19 mouse cellular contexts compared by ENCODE assay signal in the genomic region with DNA sequence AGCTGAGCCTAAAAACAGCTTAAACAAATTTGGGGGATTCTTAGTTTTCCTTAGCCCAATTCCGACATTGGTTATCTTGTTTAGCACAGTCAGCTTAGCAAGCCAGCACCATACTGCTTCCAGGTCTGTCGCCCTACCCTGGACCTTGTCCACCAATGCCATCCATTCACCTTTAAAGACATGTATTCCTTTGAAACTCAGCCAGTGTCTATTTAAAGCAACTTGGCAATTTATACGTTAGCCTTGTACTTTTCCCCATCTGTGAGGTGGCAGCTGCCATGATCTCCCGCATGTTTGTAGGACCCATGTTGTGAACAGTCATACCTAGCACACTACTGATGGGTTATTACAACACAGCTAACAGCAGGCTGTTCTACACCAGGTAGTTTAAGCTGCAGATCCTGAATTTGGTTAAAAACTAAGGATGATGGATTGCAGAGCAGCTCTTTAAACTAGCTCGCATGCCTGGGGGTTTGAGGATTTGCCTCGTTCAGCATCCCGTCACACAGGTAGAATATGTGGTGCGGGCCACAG. TPM values are rescaled to one million over a fixed set of nuclear protein-coding genes. Genes with fewer than 3 reads are reported as not detected.
A peak's percentile ranks its signal among the peaks of the same experiment; 100 is the strongest.
DNase-seq lines count a peak whose midpoint lies in the region; ATAC-seq and TF ChIP-seq lines count a peak whose summit lies in the region.
"Had no signal": no experiment of that assay in that cellular context is flagged by ENCODE, and none has a peak within 500 bp of the region (broad histone marks: within the 10 kb centered on the region; RNA-seq: fewer than 3 reads in every experiment).

No protein-coding gene starts in this region.

- TF ChIP-seq POLR2A in kidney, adult 2 months (IDR thresholded peaks at IDR 0.05; ENCODE audit: low read depth, low read length) = no peak

- H3K27ac ChIP-seq in lung, postnatal 0 days (ENCODE audit: low read length) = no peak overlapping the region
- H3K27ac ChIP-seq in kidney, adult 2 months (ENCODE audit: insufficient read depth, low read depth, low read length) = no peak overlapping the region
- H3K27ac ChIP-seq: embryonic facial prominence, embryonic 13.5 days; forebrain, embryonic 12.5 days; heart, embryonic 10.5 days; hindbrain, embryonic 12.5 days had no signal

- no peak overlapping the region for H3K4me3 ChIP-seq in lung, postnatal 0 days (ENCODE audit: low read depth, low read length)
- no peak overlapping the region for H3K4me3 ChIP-seq in kidney, adult 2 months (ENCODE audit: insufficient read depth, low read depth, low read length)
- H3K4me3 ChIP-seq: embryonic facial prominence, embryonic 13.5 days; forebrain, embryonic 12.5 days; heart, embryonic 10.5 days; hindbrain, embryonic 12.5 days had no signal

- no peaks in the 10 kb centered on the region for H3K9me3 ChIP-seq in lung, postnatal 0 days (ENCODE audit: low read length)
- H3K9me3 ChIP-seq: embryonic facial prominence, embryonic 13.5 days; forebrain, embryonic 12.5 days; heart, embryonic 10.5 days; hindbrain, embryonic 12.5 days had no signal

- TF ChIP-seq EP300 in lung, postnatal 0 days (IDR thresholded peaks at IDR 0.05) = no peak

- H3K27me3 ChIP-seq in lung, postnatal 0 days (replicated peaks; ENCODE audit: insufficient read depth, low read length) = no peaks in the 10 kb centered on the region
- H3K27me3 ChIP-seq in kidney, adult 2 months (replicated peaks; ENCODE audit: control insufficient read depth, insufficient read depth, low read length) = no peaks in the 10 kb centered on the region
- H3K27me3 ChIP-seq: embryonic facial prominence, embryonic 13.5 days; forebrain, embryonic 12.5 days; hindbrain, embryonic 12.5 days had no signal

- intact Hi-C loops in left cerebral cortex, postnatal 14 days (cut with DNase I) = loop anchor here (5.0 to 10.0 kb wide), 2 partner anchors 136 to 183 kb away; no protein-coding TSS in a partner anchor

- WGBS in lung, postnatal 0 days = 91% methylated on average over 8 of the region's 8 CpGs
- 90% methylated on average over 8 of the region's 8 CpGs for WGBS in kidney, adult 2 months

- no peak for TF ChIP-seq CTCF in lung, postnatal 0 days (IDR thresholded peaks at IDR 0.05)
- TF ChIP-seq CTCF in kidney, adult 2 months (conservative IDR thresholded peaks at IDR 0.05; ENCODE audit: insufficient read depth, insufficient read length, low read depth, low read length) = no peak

- no peak overlapping the region for H3K4me2 ChIP-seq in lung, postnatal 0 days (replicated peaks; ENCODE audit: low read depth, low read length)
- H3K4me2 ChIP-seq: embryonic facial prominence, embryonic 13.5 days; forebrain, embryonic 12.5 days; hindbrain, embryonic 12.5 days had no signal

- peaks cover 16% of the 10 kb centered on the region for H3K36me3 ChIP-seq in lung, postnatal 0 days (ENCODE audit: insufficient read depth, low read length)
- H3K36me3 ChIP-seq in kidney, adult 2 months (ENCODE audit: control insufficient read depth, insufficient read depth, low read length) = peaks cover 3% of the 10 kb centered on the region

- no peak for ATAC-seq in lung, postnatal 0 days
- ATAC-seq: forebrain, embryonic 16.5 days; hindbrain, embryonic 16.5 days had no signal

- no peak overlapping the region for H3K9ac ChIP-seq in lung, postnatal 0 days (replicated peaks; ENCODE audit: low read depth)
- H3K9ac ChIP-seq: embryonic facial prominence, embryonic 13.5 days; forebrain, embryonic 12.5 days; hindbrain, embryonic 12.5 days had no signal

- DNase-seq in brain, adult 2 months (ENCODE audit: low read depth, low spot score) = peak; percentile 83
- DNase-seq in cerebellum, adult 11 months = peak; percentile 40
- peak; percentile 46 for DNase-seq in cerebellum, adult 8-10 months
- peak; percentile 27 to 71 for DNase-seq in cerebellum, postnatal 14 days
- no peak for DNase-seq in lung, postnatal 0 days (ENCODE audit: low spot score)
- DNase-seq in left cerebral cortex, postnatal 14 days (ENCODE audit: low spot score in 2 of 2) = no peak
- no peak for DNase-seq in kidney, adult 2 months
- DNase-seq: adrenal gland, adult 8-10 months; gastrocnemius, postnatal 10 days; heart, adult 18-20 months; heart, postnatal 10 days; heart, postnatal 4 days; kidney, adult 11 months had no signal

- no peaks in the 10 kb centered on the region for H3K4me1 ChIP-seq in lung, postnatal 0 days (ENCODE audit: insufficient read depth, low read depth, low read length)
- no peaks in the 10 kb centered on the region for H3K4me1 ChIP-seq in kidney, adult 2 months (ENCODE audit: control insufficient read depth, insufficient read depth, low read length)
- H3K4me1 ChIP-seq: embryonic facial prominence, embryonic 13.5 days; forebrain, embryonic 12.5 days; hindbrain, embryonic 12.5 days had no signal

RNA-seq across cellular contexts. Expression of a gene that starts 17.0 kb away (rescaled TPM):
- polyA plus RNA-seq in lung, postnatal 0 days (2015; fragmentation: Nextera tagmentation; extraction: Ambion mirVana) = 65.4 and 69.7 TPM in 2 replicates
- 10 to 100 TPM; 43.6 to 48.4 TPM for total RNA-seq in left cerebral cortex, postnatal 14 days (2021)
- 28.2 and 32.1 TPM in 2 replicates for polyA plus RNA-seq in kidney, adult 2 months (2012; rRNA removed)

RNA-seq across cellular contexts. Expression of a gene that starts 17.9 kb away (rescaled TPM):
- polyA plus RNA-seq in lung, postnatal 0 days (2015; fragmentation: Nextera tagmentation; extraction: Ambion mirVana) = 65.5 and 67.6 TPM in 2 replicates
- total RNA-seq in left cerebral cortex, postnatal 14 days (2021) = 10 to 100 TPM; 34.3 to 37.1 TPM
- polyA plus RNA-seq in kidney, adult 2 months (2012; rRNA removed) = 19.3 and 23.6 TPM in 2 replicates

RNA-seq across cellular contexts. Expression of a gene that starts 48.0 kb away (rescaled TPM):
- 111 and 112 TPM in 2 replicates for polyA plus RNA-seq in lung, postnatal 0 days (2015; fragmentation: Nextera tagmentation; extraction: Ambion mirVana)
- total RNA-seq in left cerebral cortex, postnatal 14 days (2021) = 10 to 100 TPM; 18.3 to 21.2 TPM
- 401 and 498 TPM in 2 replicates for polyA plus RNA-seq in kidney, adult 2 months (2012; rRNA removed)

Comparison
In these comparisons a context has a peak if more than half of its experiments do, and no peak if none do; other contexts are left out.
1. DNase-seq: peak in brain, adult 2 months (single experiment), cerebellum, adult 11 months (single experiment), cerebellum, adult 8-10 months (single experiment) and cerebellum, postnatal 14 days (2 of 2); none in lung, postnatal 0 days (single experiment), left cerebral cortex, postnatal 14 days (0 of 2) and kidney, adult 2 months (single experiment).